8 mouse cellular contexts compared by ENCODE assay signal in genomic region chr2:104743160-104743559, GRCm38 (mm10). TPM values are rescaled to one million over a fixed set of nuclear protein-coding genes. Genes with fewer than 3 reads are reported as not detected.
DNase-seq lines count a peak whose midpoint lies in the region; ATAC-seq and TF ChIP-seq lines count a peak whose summit lies in the region.

No protein-coding gene starts in this region.

- no peak for TF ChIP-seq POLR2A in heart, adult 2 months (IDR thresholded peaks at IDR 0.05; ENCODE audit: insufficient read depth, low read depth, low read length)

- TF ChIP-seq CTCF in heart, adult 2 months (IDR thresholded peaks at IDR 0.05), result no peak

- no peaks in the 10 kb centered on the region for H3K4me1 ChIP-seq in heart, adult 2 months (ENCODE audit: control insufficient read depth, insufficient read depth, low read length)
- 0 out of 2 replicates have a peak, but pooled peaks cover 4% of the 10 kb centered on the region for H3K4me1 ChIP-seq in heart, embryonic 11.5 days (ENCODE audit: control insufficient read depth, insufficient read depth, low read length)

- no peak for ATAC-seq in heart, embryonic 11.5 days (replicated peaks; ENCODE audit: insufficient number of reproducible peaks, low FRiP score, low TSS enrichment)
- 0 out of 2 replicates have a peak, but pooled peaks have one; percentile 5 for ATAC-seq in megakaryocyte progenitor cell, adult 5-6 weeks (replicated peaks; ENCODE audit: poor library complexity)

- no peaks in the 10 kb centered on the region for H3K36me3 ChIP-seq in heart, adult 2 months (ENCODE audit: control insufficient read depth, insufficient read depth, low read length)
- no peaks in the 10 kb centered on the region for H3K36me3 ChIP-seq in heart, embryonic 11.5 days (ENCODE audit: control insufficient read depth, insufficient read depth, low read length)

- intact Hi-C loops in heart, adult 2 months (cut with DNase I), result no loop called here
- intact Hi-C loops in heart, postnatal 25 days (cut with DNase I), result loop anchor here (5.0 kb wide), 1 partner anchor 56 kb away; no protein-coding TSS in a partner anchor

- TF ChIP-seq EP300 in heart, adult 2 months (IDR thresholded peaks at IDR 0.05; ENCODE audit: insufficient read depth, low read depth, low read length), result no peak

- peak overlapping the region; percentile 96 for H3K4me2 ChIP-seq in heart, embryonic 11.5 days

- peak overlapping the region; percentile 72 for H3K4me3 ChIP-seq in heart, adult 2 months
- H3K4me3 ChIP-seq in heart, embryonic 11.5 days (ENCODE audit: low read depth, low read length), result peak overlapping the region; percentile 80

- no peak overlapping the region for H3K27ac ChIP-seq in heart, adult 2 months
- no peak overlapping the region for H3K27ac ChIP-seq in heart, embryonic 11.5 days (ENCODE audit: low read depth, low read length)

- H3K9me3 ChIP-seq in heart, embryonic 11.5 days (replicated peaks; ENCODE audit: control insufficient read depth, low read length), result no peaks in the 10 kb centered on the region

- 17% methylated on average over 7 of the region's 7 CpGs for WGBS in heart, adult 2 months
- whole genome bisulfite sequencing in heart, embryonic 11.5 days (ENCODE audit: insufficient replicate concordance), result 9% methylated on average over 7 of the region's 7 CpGs

- DNase-seq in heart, adult 2 months, result no peak
- no peak for DNase-seq in heart, postnatal 25 days (ENCODE audit: low spot score)
- peak; percentile 38 for DNase-seq in kidney, postnatal 10 days
- no peak for DNase-seq in spleen, adult 12 weeks (ENCODE audit: low spot score)
- DNase-seq in frontal cortex, postnatal 10 days (ENCODE audit: low spot score in 2 of 2), result no peak
- DNase-seq in adrenal gland, adult 8-10 months, result no peak

- H3K9ac ChIP-seq in heart, adult 2 months (ENCODE audit: low read depth, low read length), result no peak overlapping the region
- H3K9ac ChIP-seq in heart, embryonic 11.5 days (ENCODE audit: low read depth, low read length), result no peak overlapping the region; the same call in 1 of the 2 replicates

- no peaks in the 10 kb centered on the region for H3K27me3 ChIP-seq in heart, adult 2 months (ENCODE audit: control insufficient read depth, insufficient read depth, low read length)
- 0 out of 2 replicates have a peak, but pooled peaks cover 2% of the 10 kb centered on the region for H3K27me3 ChIP-seq in heart, embryonic 11.5 days (ENCODE audit: control insufficient read depth, insufficient read depth, low read length)

- H3K79me2 ChIP-seq in heart, adult 2 months (replicated peaks; ENCODE audit: control insufficient read depth, insufficient read depth, low read length), result no peaks in the 10 kb centered on the region

RNA-seq across cellular contexts. Expression of gene Depdc7, which starts 0.5 kb away (rescaled TPM):
- total RNA-seq in heart, adult 2 months (2021), result 1 to 10 TPM in 1 of 2 experiments, under 1 TPM in 1; 0.89 to 1.4 TPM
- polyA plus RNA-seq in heart, adult 2 months (2012; rRNA removed), result 0.82 and 0.86 TPM in 2 replicates
- total RNA-seq in heart, postnatal 25 days (2021), result under 1 TPM; 0.89 to 0.99 TPM
- polyA plus RNA-seq in heart, embryonic 11.5 days (2014; fragmentation: Nextera tagmentation; extraction: Ambion mirVana), result 3.0 and 3.6 TPM in 2 replicates
- 4.5 and 5.4 TPM in 2 replicates for total RNA-seq in megakaryocyte progenitor cell, adult 5-6 weeks (2015)
- total RNA-seq in megakaryocyte progenitor cell, adult 5-6 weeks (2017), result 4.1 and 4.8 TPM in 2 replicates
- 1 to 10 TPM; 1.3 to 2.3 (median 1.8) TPM for total RNA-seq in adrenal gland, adult 8-10 months (2022)

RNA-seq across cellular contexts. Expression of gene Pin1rt1, which starts 27.0 kb away (rescaled TPM):
- total RNA-seq in heart, adult 2 months (2021), result not detected
- polyA plus RNA-seq in heart, adult 2 months (2012; rRNA removed), result not detected in 2 replicates
- not detected for total RNA-seq in heart, postnatal 25 days (2021)
- polyA plus RNA-seq in heart, embryonic 11.5 days (2014; fragmentation: Nextera tagmentation; extraction: Ambion mirVana), result not detected in 2 replicates
- not detected in 2 replicates for total RNA-seq in megakaryocyte progenitor cell, adult 5-6 weeks (2015)
- not detected in 2 replicates for total RNA-seq in megakaryocyte progenitor cell, adult 5-6 weeks (2017)
- total RNA-seq in adrenal gland, adult 8-10 months (2022), result not detected

RNA-seq across cellular contexts. Expression of gene Tcp11l1, which starts 31.2 kb away (rescaled TPM):
- total RNA-seq in heart, adult 2 months (2021), result 1 to 10 TPM; 8.0 to 8.1 TPM
- polyA plus RNA-seq in heart, adult 2 months (2012; rRNA removed), result 3.0 and 3.6 TPM in 2 replicates
- total RNA-seq in heart, postnatal 25 days (2021), result 1 to 10 TPM; 6.0 to 7.3 TPM
- 32.5 and 36.0 TPM in 2 replicates for polyA plus RNA-seq in heart, embryonic 11.5 days (2014; fragmentation: Nextera tagmentation; extraction: Ambion mirVana)
- total RNA-seq in megakaryocyte progenitor cell, adult 5-6 weeks (2015), result 15.3 and 15.8 TPM in 2 replicates
- total RNA-seq in megakaryocyte progenitor cell, adult 5-6 weeks (2017), result 9.0 and 10.8 TPM in 2 replicates
- total RNA-seq in adrenal gland, adult 8-10 months (2022), result 10 to 100 TPM; 13.2 to 27.1 (median 21.2) TPM
